Mouse (Mus musculus) lung, adult 2 months (tissue): ENCODE measurements around the gene Slc25a22. TPM values are rescaled to one million over a fixed set of nuclear protein-coding genes. Genes with fewer than 3 reads are reported as not detected.

Experiments
- DNase-seq: peaks from one replicate; pipeline ENCODE4 v3.0.0; 2022
- H3K4me1 ChIP-seq: fragments of 200-500 bp; 2 replicates; pipeline ENCODE4 v1.6.1; 2011; ENCODE audit warnings: low read length; ENCODE audit not compliant: control insufficient read depth, insufficient read depth
- H3K4me3 ChIP-seq: fragments of 200-500 bp; replicated peaks from 2 replicates; pipeline ENCODE3; 2011; ENCODE audit warnings: low read depth, mild to moderate bottlenecking, control low read depth, low read length; ENCODE audit errors: extremely low read depth
- CTCF ChIP-seq: fragments of 200-500 bp; IDR thresholded peaks from 2 replicates; pipeline ENCODE4 v1.5.1; 2011; ENCODE audit warnings: mild to moderate bottlenecking, low read length, control low read depth; ENCODE audit not compliant: insufficient read depth
- POLR2A ChIP-seq: fragments of 200-500 bp; IDR thresholded peaks from 2 replicates; pipeline ENCODE4 v1.6.1; 2011; ENCODE audit warnings: low read depth, mild to moderate bottlenecking, control low read depth, low read length, borderline replicate concordance; ENCODE audit errors: extremely low read depth
- WGBS: fragments of 180-500 bp; shearing (Covaris S2); methylation state at CpG from one replicate; pipeline ENCODE4 v1.1.7; 2018; 5-methylcytosine and 5-hydroxymethylcytosine counted together
- polyA plus RNA-seq: library from polyadenylated mRNA; depleted of rRNA; stranded (reverse); fragments of >200 nt; gene quantifications from 2 replicates; pipeline ENCODE4 v1.2.3, GENCODE M21; 2012

The Slc25a22 gene
- polyA plus RNA-seq, 1 experiment = 48.6 TPM

- H3K4me1 ChIP-seq = 0 out of 2 replicates have a peak, but pooled peaks cover 2% of the 10 kb centered on the region
- no peak for DNase-seq
- H3K4me3 ChIP-seq = no peak overlapping the region
- TF ChIP-seq POLR2A (no peak), CTCF (no peak)
- WGBS = 52% methylated on average over 4 of the region's 4 CpGs
Observed at GRCm38 (mm10) chr7:141405466-141405865, 32.2 kb downstream of the Slc25a22 start.

GRCm38 (mm10) chr7:141403305-141403704 lies 34.4 kb downstream of the Slc25a22 start:
- WGBS = 24% methylated on average over 5 of the region's 5 CpGs
- Histone ChIP-seq H3K4me3 (no peak overlapping the region), H3K4me1 (no peaks in the 10 kb centered on the region)
- peak; percentile 66 for DNase-seq
- peak; percentile 25; the same call in 1 of the 2 replicates for TF ChIP-seq POLR2A
- TF ChIP-seq CTCF = peak; percentile 97

- no peak overlapping the region for H3K4me3 ChIP-seq
- 63% methylated on average over 1 of the region's 1 CpGs for WGBS
- TF ChIP-seq POLR2A (no peak), CTCF (no peak)
- no peak for DNase-seq
- H3K4me1 ChIP-seq = peaks cover 7% of the 10 kb centered on the region; the same call in 1 of the 2 replicates
Observed at GRCm38 (mm10) chr7:141395348-141395747, 42.3 kb downstream of the Slc25a22 start.

GRCm38 (mm10) chr7:141394771-141395170 lies 42.9 kb downstream of the Slc25a22 start:
- Histone ChIP-seq H3K4me3 (no peak overlapping the region), H3K4me1 (peaks cover 7% of the 10 kb centered on the region; the same call in 1 of the 2 replicates)
- TF ChIP-seq POLR2A (no peak), CTCF (peak; percentile 59)
- WGBS = 26% methylated on average over 6 of the region's 6 CpGs
- peak; percentile 60 for DNase-seq

- H3K4me3 ChIP-seq = no peak overlapping the region
- whole genome bisulfite sequencing = 72% methylated on average over 7 of the region's 7 CpGs
- DNase-seq = no peak
- peaks cover 7% of the 10 kb centered on the region; the same call in 1 of the 2 replicates for H3K4me1 ChIP-seq
- TF ChIP-seq POLR2A (no peak), CTCF (no peak)
Observed at GRCm38 (mm10) chr7:141394158-141394557, 43.5 kb downstream of the Slc25a22 start.

- no peak for TF ChIP-seq POLR2A
- no peak for TF ChIP-seq CTCF
- peaks cover 7% of the 10 kb centered on the region; the same call in 1 of the 2 replicates for H3K4me1 ChIP-seq
- H3K4me3 ChIP-seq = peak overlapping the region; percentile 91
- WGBS = 16% methylated on average over 9 of the region's 9 CpGs
- no peak for DNase-seq
Observed at GRCm38 (mm10) chr7:141392552-141393222, 45.0 kb downstream of the Slc25a22 start.

- Histone ChIP-seq H3K4me1 (peaks cover 7% of the 10 kb centered on the region; the same call in 1 of the 2 replicates), H3K4me3 (peak within 1 kb of the TSS; percentile 91)
- under 1% methylated on average over 57 of the region's 57 CpGs for WGBS
- no peak for TF ChIP-seq CTCF
- peak; percentile 74; the same call in 1 of the 2 replicates for TF ChIP-seq POLR2A
- DNase-seq = peak; percentile 97
Observed at GRCm38 (mm10) chr7:141391625-141392551, 45.8 kb downstream of the Slc25a22 start, which contains the start of gene Taldo1. TSS of gene Taldo1 (plus strand) at chr7:141392199.

GRCm38 (mm10) chr7:141390326-141391259 lies 47.1 kb downstream of the Slc25a22 start:
- H3K4me1 ChIP-seq = peaks cover 7% of the 10 kb centered on the region; the same call in 1 of the 2 replicates
- H3K4me3 ChIP-seq = no peak overlapping the region
- DNase-seq = no peak
- no peak for TF ChIP-seq CTCF
- TF ChIP-seq POLR2A = no peak
- WGBS = 54% methylated on average over 9 of the region's 9 CpGs
